Mouse (Mus musculus): ENCODE results near the gene Faf2.

Gene Faf2

GRCm38 (mm10) chr13:54621155-54621932, at the start of gene Faf2:
TSS of gene Faf2 (plus strand) at chr13:54621784.
- DNase-seq (ENCODE audit: low spot score in 2 of 2), result peak; percentile 93 to 98

GRCm38 (mm10) chr13:54572621-54573020, 49.0 kb upstream of the Faf2 start:
- DNase-seq (ENCODE audit: low spot score in 2 of 2), result no peak

- DNase-seq (ENCODE audit: low spot score in 2 of 2), result peak; percentile 50 to 76
Observed at GRCm38 (mm10) chr13:54574854-54575481, 46.6 kb upstream of the Faf2 start, which contains the start of gene Arl10. TSS of gene Arl10 (plus strand) at chr13:54575015.

- DNase-seq (ENCODE audit: low spot score in 2 of 2), result no peak
Observed at GRCm38 (mm10) chr13:54575489-54575888, 46.1 kb upstream of the Faf2 start.

- no peak for DNase-seq (ENCODE audit: low spot score in 2 of 2)
Observed at GRCm38 (mm10) chr13:54577652-54578507, 43.7 kb upstream of the Faf2 start.

GRCm38 (mm10) chr13:54581385-54581784, 40.2 kb upstream of the Faf2 start:
- no peak for DNase-seq (ENCODE audit: low spot score in 2 of 2)

GRCm38 (mm10) chr13:54582126-54582525, 39.5 kb upstream of the Faf2 start:
- no peak for DNase-seq (ENCODE audit: low spot score in 2 of 2)

- no peak for DNase-seq (ENCODE audit: low spot score in 2 of 2)
Observed at GRCm38 (mm10) chr13:54582860-54583259, 38.7 kb upstream of the Faf2 start.

GRCm38 (mm10) chr13:54585831-54586230, 35.8 kb upstream of the Faf2 start:
- DNase-seq (ENCODE audit: low spot score in 2 of 2), result no peak

GRCm38 (mm10) chr13:54589414-54589995, 32.1 kb upstream of the Faf2 start:
- no peak for DNase-seq (ENCODE audit: low spot score in 2 of 2)

GRCm38 (mm10) chr13:54589996-54590951, 31.3 kb upstream of the Faf2 start, which contains the start of the genes Nop16 and Higd2a:
TSS of gene Nop16 (minus strand) at chr13:54590090.
TSS of gene Higd2a (plus strand) at chr13:54590207.
- DNase-seq (ENCODE audit: low spot score in 2 of 2), result peak; percentile 95

GRCm38 (mm10) chr13:54591776-54592356, 29.7 kb upstream of the Faf2 start:
- DNase-seq (ENCODE audit: low spot score in 2 of 2), result no peak

GRCm38 (mm10) chr13:54593617-54594016, 28.0 kb upstream of the Faf2 start:
- no peak for DNase-seq (ENCODE audit: low spot score in 2 of 2)

GRCm38 (mm10) chr13:54596107-54596690, 25.4 kb upstream of the Faf2 start:
- no peak for DNase-seq (ENCODE audit: low spot score in 2 of 2)

- no peak for DNase-seq (ENCODE audit: low spot score in 2 of 2)
Observed at GRCm38 (mm10) chr13:54596870-54597269, 24.7 kb upstream of the Faf2 start.

- DNase-seq (ENCODE audit: low spot score in 2 of 2), result no peak
Observed at GRCm38 (mm10) chr13:54598622-54599143, 22.9 kb upstream of the Faf2 start.

- no peak for DNase-seq (ENCODE audit: low spot score in 2 of 2)
Observed at GRCm38 (mm10) chr13:54602639-54603111, 18.9 kb upstream of the Faf2 start.

GRCm38 (mm10) chr13:54603501-54603900, 18.1 kb upstream of the Faf2 start:
- DNase-seq (ENCODE audit: low spot score in 2 of 2), result no peak

- no peak for DNase-seq (ENCODE audit: low spot score in 2 of 2)
Observed at GRCm38 (mm10) chr13:54604221-54604620, 17.4 kb upstream of the Faf2 start.

Data from frontal cortex, postnatal 10 days (tissue).